Mouse (Mus musculus) myocyte (in vitro differentiated cells): Measurements from ENCODE around the gene Tfrc. TPM values are rescaled to one million over a fixed set of nuclear protein-coding genes. Genes with fewer than 3 reads are reported as not detected.

ENCODE experiments used
- H3K27me3 ChIP-seq: one replicate; pipeline ENCODE4 v1.6.1; 2011; ENCODE audit not compliant: control insufficient read depth, insufficient read depth, insufficient read length
- H3K36me3 ChIP-seq: one replicate; pipeline ENCODE4 v1.6.1; 2011; ENCODE audit not compliant: control insufficient read depth, insufficient read depth
- H3K4me2 ChIP-seq: one replicate; pipeline ENCODE4 v1.6.1; 2011; ENCODE audit warnings: low read depth, control low read depth
- H3K4me3 ChIP-seq: one replicate; pipeline ENCODE4 v1.5.1; 2011; ENCODE audit warnings: mild to moderate bottlenecking, control low read depth, moderate library complexity
- H3K79me2 ChIP-seq: one replicate; pipeline ENCODE4 v1.6.1; 2011; ENCODE audit not compliant: control insufficient read depth, insufficient read depth
- H3ac ChIP-seq: one replicate; pipeline ENCODE4 v1.6.1; 2011; ENCODE audit not compliant: control insufficient read depth, insufficient read length
- CEBPB ChIP-seq: IDR thresholded peaks from 2 replicates; pipeline ENCODE4 v1.6.1; 2011; ENCODE audit warnings: mild to moderate bottlenecking, moderate library complexity; ENCODE audit not compliant: poor library complexity, insufficient read depth, severe bottlenecking
- E2F4 ChIP-seq: IDR thresholded peaks from one replicate; pipeline ENCODE4 v1.6.1; 2011; ENCODE audit warnings: mild to moderate bottlenecking, control low read depth, moderate library complexity; ENCODE audit not compliant: insufficient read depth
- MAX ChIP-seq: IDR thresholded peaks from one replicate; pipeline ENCODE4 v1.6.1; 2011; ENCODE audit warnings: low read depth, mild to moderate bottlenecking, control low read depth
- MYOD1 ChIP-seq, 3 experiments: IDR thresholded peaks; one replicate each; pipeline ENCODE4 v1.6.1; 2011; ENCODE audit warnings: control low read depth in 2 of 3, low read depth in 2 of 3, mild to moderate bottlenecking in 2 of 3, moderate library complexity in 1 of 3; ENCODE audit not compliant: insufficient read length in 2 of 3, control insufficient read depth in 1 of 3
- MYOG ChIP-seq, 3 experiments: IDR thresholded peaks; one replicate each; pipeline ENCODE4 v1.6.1; 2011; ENCODE audit warnings: control low read depth in 2 of 3, low read depth in 2 of 3, mild to moderate bottlenecking in 2 of 3; ENCODE audit not compliant: insufficient read length in 2 of 3, control insufficient read depth in 1 of 3, insufficient read depth in 1 of 3
- POLR2A ChIP-seq: IDR thresholded peaks from one replicate; pipeline ENCODE4 v1.6.1; 2011; ENCODE audit warnings: low read depth, mild to moderate bottlenecking, control low read depth, moderate library complexity; ENCODE audit not compliant: insufficient read length
- POLR2AphosphoS2 ChIP-seq: IDR thresholded peaks from one replicate; pipeline ENCODE4 v1.6.1; 2011; ENCODE audit warnings: low read depth, control low read depth; ENCODE audit not compliant: insufficient read length
- REST ChIP-seq: IDR thresholded peaks from one replicate; pipeline ENCODE4 v1.6.1; 2011; ENCODE audit warnings: mild to moderate bottlenecking, control low read depth, moderate library complexity; ENCODE audit not compliant: insufficient read depth, insufficient read length
- SRF ChIP-seq: IDR thresholded peaks from one replicate; pipeline ENCODE4 v1.6.1; 2011; ENCODE audit warnings: low read depth; ENCODE audit not compliant: control insufficient read depth, insufficient read length
- TCF12 ChIP-seq: IDR thresholded peaks from one replicate; pipeline ENCODE4 v1.6.1; 2011; ENCODE audit warnings: mild to moderate bottlenecking, control low read depth; ENCODE audit not compliant: poor library complexity, insufficient read depth, severe bottlenecking
- TCF3 ChIP-seq: IDR thresholded peaks from one replicate; pipeline ENCODE4 v1.6.1; 2011; ENCODE audit warnings: low read depth, control low read depth; ENCODE audit not compliant: insufficient read length
- USF1 ChIP-seq: IDR thresholded peaks from one replicate; pipeline ENCODE4 v1.6.1; 2011; ENCODE audit warnings: low read depth, mild to moderate bottlenecking, control low read depth, moderate library complexity
- polyA plus RNA-seq: library from polyadenylated mRNA; unstranded; fragments of >200 nt; fragmentation: generic; extraction: Trizol; gene quantifications from one replicate; pipeline ENCODE4 v1.2.1, GENCODE M21; 2012; ENCODE audit warnings: missing spikeins

The Tfrc gene
- polyA plus RNA-seq, 1 experiment, result 55.4 TPM

DNA sequence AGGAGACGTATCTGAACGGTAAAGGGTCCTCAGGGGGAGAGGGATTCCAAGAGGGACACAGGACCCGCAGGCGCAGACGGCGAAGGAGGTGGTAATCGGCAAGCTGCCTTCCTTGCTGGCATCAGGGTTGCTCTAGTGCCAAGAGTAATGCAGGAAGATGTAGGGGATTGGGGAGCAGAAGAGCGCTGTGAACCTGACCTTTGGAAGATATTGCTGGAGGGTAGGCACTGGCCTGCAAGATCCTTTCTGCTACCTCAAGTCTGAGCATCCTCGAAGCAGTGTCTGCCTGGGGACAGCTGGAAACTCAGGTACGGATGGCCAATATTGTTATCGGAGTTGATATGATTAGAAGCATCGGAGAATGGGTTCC is 36.1 kb downstream of the Tfrc start:
- Histone ChIP-seq H3K79me2 (peaks cover 34% of the 10 kb centered on the region), H3K36me3 (no peaks in the 10 kb centered on the region), H3K27me3 (no peaks in the 10 kb centered on the region), H3K4me2 (peak overlapping the region; percentile 79), H3K4me3 (peak overlapping the region; percentile 25), H3ac (peak overlapping the region; percentile 86)
- no peak for TF ChIP-seq MYOD1 (IDR thresholded peaks at IDR 0.05; ENCODE audit: control insufficient read depth in 1 of 3, insufficient read length in 2 of 3, low read depth in 2 of 3)
- TF ChIP-seq USF1, result no peak
- TF ChIP-seq SRF, result no peak
- TF ChIP-seq E2F4, result no peak
- TF ChIP-seq MYOG (IDR thresholded peaks at IDR 0.05; ENCODE audit: control insufficient read depth in 1 of 3, insufficient read depth in 1 of 3, insufficient read length in 2 of 3, low read depth in 2 of 3), result no peak
- no peak for TF ChIP-seq CEBPB
- TF ChIP-seq REST, result no peak
- no peak for TF ChIP-seq TCF12
- no peak for TF ChIP-seq TCF3
- TF ChIP-seq MAX, result no peak
- no peak for TF ChIP-seq POLR2AphosphoS2

DNA sequence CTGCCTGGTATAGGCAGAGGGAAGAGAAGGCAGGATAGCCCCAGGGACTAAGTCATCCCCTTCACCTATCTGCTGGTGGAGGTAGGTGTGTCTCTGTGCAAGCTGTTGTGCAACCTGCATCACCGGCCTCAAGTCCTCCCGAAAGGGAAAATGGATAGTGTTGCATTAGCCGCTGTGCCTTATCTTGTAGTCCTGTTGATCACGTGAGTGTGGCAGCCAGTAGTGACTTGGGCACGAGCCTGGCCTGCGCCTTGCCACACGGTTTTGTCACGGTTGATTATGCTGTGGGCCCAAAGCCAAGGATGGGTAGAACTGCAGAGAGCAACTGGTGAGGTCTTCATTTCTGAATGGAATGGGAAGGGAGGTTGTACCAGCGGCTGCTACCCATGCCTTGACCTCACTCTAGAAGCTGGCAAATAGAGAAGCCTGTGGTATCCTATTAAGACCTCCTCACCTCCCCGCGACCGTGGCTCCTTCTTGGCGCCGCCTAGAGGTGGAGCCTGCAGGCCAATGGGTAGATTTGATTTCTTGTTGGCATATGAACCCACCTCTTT is 36.7 kb downstream of the Tfrc start:
- no peaks in the 10 kb centered on the region for H3K27me3 ChIP-seq
- peak overlapping the region; percentile 25 for H3K4me3 ChIP-seq
- peak overlapping the region; percentile 86 for H3ac ChIP-seq
- no peaks in the 10 kb centered on the region for H3K36me3 ChIP-seq
- peak; percentile 46 for TF ChIP-seq POLR2A
- peak in 1 of 3 experiments; percentile 3 for TF ChIP-seq MYOG (IDR thresholded peaks at IDR 0.05; ENCODE audit: control insufficient read depth in 1 of 3, insufficient read depth in 1 of 3, insufficient read length in 2 of 3, low read depth in 2 of 3)
- 0 out of 2 replicates have a peak, but pooled peaks have one; percentile 17 for TF ChIP-seq CEBPB
- TF ChIP-seq TCF12, result no peak
- TF ChIP-seq POLR2AphosphoS2, result peak; percentile 69
- peak; percentile 82 for TF ChIP-seq USF1
- TF ChIP-seq SRF, result no peak
- H3K79me2 ChIP-seq, result peaks cover 34% of the 10 kb centered on the region
- H3K4me2 ChIP-seq, result peak overlapping the region; percentile 79

DNA sequence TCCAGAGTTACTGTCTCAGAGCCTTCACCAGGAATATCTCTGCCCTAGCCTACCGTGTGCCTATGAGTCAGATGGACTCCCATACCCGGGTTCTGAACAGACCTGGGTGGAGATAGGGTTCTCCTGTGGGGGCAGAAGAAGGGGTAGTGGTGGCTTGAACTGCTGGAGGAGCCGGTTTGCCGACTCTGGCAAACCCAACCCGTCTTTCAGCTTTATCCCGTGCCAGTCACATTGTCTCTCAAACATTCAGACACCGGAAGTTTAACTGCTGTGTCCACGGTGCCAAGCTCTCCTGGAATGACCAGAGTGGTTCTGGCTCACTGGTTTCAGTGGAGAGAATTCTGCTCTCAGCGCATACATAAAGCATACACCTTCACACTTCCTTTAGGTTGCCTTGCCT is 37.3 kb downstream of the Tfrc start:
- no peak overlapping the region for H3ac ChIP-seq

DNA sequence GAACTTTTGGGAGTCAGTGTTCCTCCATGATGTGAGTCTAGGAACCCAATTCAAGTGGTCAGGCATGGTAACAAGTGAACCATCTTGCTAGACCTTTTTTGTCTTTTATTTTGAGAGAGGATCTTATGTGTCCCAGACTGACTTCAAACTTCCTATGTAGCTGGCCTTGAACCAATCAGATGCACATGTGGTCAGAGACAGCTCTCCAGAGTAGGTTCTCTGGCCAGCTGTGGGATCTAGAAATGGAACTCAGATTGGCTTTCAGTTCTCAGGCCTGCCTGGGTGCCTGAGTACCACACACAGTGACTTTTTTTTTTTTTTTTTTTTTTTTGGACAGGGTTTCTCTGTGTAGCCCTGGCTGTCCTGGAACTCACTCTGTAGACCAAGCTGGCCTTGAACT is 39.0 kb downstream of the Tfrc start:
- TF ChIP-seq TCF3 (no peak), SRF (no peak), REST (no peak), TCF12 (no peak), MAX (no peak)
- no peak overlapping the region for H3K4me2 ChIP-seq
- H3K4me3 ChIP-seq, result no peak overlapping the region
- no peak overlapping the region for H3ac ChIP-seq
- no peaks in the 10 kb centered on the region for H3K36me3 ChIP-seq
- H3K79me2 ChIP-seq, result peaks cover 48% of the 10 kb centered on the region
- H3K27me3 ChIP-seq, result no peaks in the 10 kb centered on the region

More for the DNA sequence above, 37.3 kb downstream of the Tfrc start:
- Histone ChIP-seq H3K4me2 (peak overlapping the region; percentile 79), H3K79me2 (peaks cover 35% of the 10 kb centered on the region), H3K27me3 (no peaks in the 10 kb centered on the region), H3K4me3 (peak overlapping the region; percentile 25), H3K36me3 (no peaks in the 10 kb centered on the region)
- TF ChIP-seq REST (no peak), POLR2A (no peak), USF1 (no peak)

DNA sequence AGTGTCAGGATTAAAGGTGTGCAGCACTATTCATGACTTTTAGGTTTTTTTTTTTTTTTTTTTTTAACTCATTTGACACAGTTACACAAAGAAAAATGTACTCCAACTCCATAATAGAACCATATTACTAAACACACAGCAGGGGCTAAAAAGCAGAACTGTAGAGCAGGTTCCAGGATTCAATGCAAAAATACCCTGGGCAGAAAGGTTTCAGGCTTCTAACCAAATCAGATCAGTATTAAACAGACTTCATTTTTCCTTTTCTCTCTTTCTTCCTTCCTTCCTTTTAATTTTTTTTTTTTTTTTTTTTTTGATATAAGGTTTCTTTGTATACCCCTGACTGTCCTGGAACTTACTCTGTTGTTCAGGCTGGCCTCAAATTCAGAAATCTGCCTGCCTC is 41.7 kb downstream of the Tfrc start:
- no peaks in the 10 kb centered on the region for H3K36me3 ChIP-seq
- H3K79me2 ChIP-seq, result peaks cover 64% of the 10 kb centered on the region
- no peak overlapping the region for H3K4me2 ChIP-seq
- no peak overlapping the region for H3K4me3 ChIP-seq
- H3K27me3 ChIP-seq, result no peaks in the 10 kb centered on the region
- TF ChIP-seq CEBPB (no peak), MYOG (IDR thresholded peaks at IDR 0.05; ENCODE audit: control insufficient read depth in 1 of 3, insufficient read depth in 1 of 3, insufficient read length in 2 of 3, low read depth in 2 of 3) (no peak), MYOD1 (IDR thresholded peaks at IDR 0.05; ENCODE audit: control insufficient read depth in 1 of 3, insufficient read length in 2 of 3, low read depth in 2 of 3) (no peak), TCF3 (no peak), REST (no peak)
- no peak overlapping the region for H3ac ChIP-seq
